Mouse (Mus musculus) kidney, postnatal 36 days (tissue): ENCODE measurements at regions not wholly inside any gene's neighbourhood (a gene's known extent, or its start where the extent isn't known, plus 50 kb on each side); places are given as distances from the start of the nearest gene placed in this dataset.
"Not testable (repeated sequence)": the region's sequence is repeated elsewhere in the genome, so short reads cannot be mapped to it uniquely, and the experiment has no call there.

ENCODE experiments used
- DNase-seq, 2 experiments: peaks; one replicate each; pipeline ENCODE4 v3.0.0; 2021 to 2022; ENCODE audit warnings: mixed read lengths in 2 of 2

- DNase-seq, result not testable (repeated sequence)
These were observed 54.0 kb upstream of the Krba1 start for GRCm38 (mm10) chr6:48341367-48341766.

DNA sequence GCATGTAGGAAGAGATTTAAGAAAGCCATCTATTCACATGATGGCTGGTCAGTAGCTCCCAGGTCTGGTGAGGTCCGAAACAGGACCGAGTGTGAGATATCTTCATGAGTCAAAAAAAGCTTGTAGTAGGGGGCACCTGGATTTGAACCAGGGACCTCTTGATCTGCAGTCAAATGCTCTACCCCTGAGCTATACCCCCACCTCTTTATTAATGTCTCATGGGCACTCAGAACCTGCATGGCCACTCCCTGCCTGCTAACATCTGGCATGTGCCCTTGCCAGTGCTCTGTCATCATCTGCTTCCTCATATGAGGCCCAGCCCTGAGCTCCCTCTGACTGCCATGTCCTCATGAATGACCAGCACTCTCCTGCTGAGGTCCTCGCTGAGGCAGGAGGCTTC lies 58.4 kb upstream of the Krba1 start:
- not testable (repeated sequence) for DNase-seq

- DNase-seq, result peak; percentile 1 to 3
These were observed 107.4 kb upstream of the Krba1 start for GRCm38 (mm10) chr6:48288011-48288410.

GRCm38 (mm10) chr6:48279646-48280045 lies 115.7 kb upstream of the Krba1 start:
- DNase-seq, result not testable (repeated sequence)

GRCm38 (mm10) chr6:48261563-48261962 lies 133.8 kb upstream of the Krba1 start:
- not testable (repeated sequence) for DNase-seq

DNA sequence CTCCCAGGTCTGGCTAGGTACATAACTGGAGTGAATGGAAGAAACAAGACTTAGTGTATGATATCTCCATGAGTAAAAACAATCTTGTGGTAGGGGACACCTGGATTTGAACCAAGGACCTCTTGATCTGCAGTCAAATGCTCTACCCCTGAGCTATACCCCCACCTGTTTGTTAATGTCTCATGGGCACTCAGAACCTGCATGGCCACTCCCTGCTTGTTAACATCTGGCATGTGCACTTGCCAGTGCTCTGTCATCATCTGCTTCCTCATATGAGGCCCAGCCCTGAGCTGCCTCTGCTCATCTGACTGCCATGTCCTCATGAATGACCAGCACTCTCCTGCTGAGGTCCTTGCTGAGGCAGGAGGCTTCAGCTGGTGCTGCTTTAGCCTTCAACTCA lies 142.4 kb upstream of the Krba1 start:
- DNase-seq, result not testable (repeated sequence)

- no peak for DNase-seq
These were observed 143.4 kb upstream of the Krba1 start for GRCm38 (mm10) chr6:48251954-48252353.

DNA sequence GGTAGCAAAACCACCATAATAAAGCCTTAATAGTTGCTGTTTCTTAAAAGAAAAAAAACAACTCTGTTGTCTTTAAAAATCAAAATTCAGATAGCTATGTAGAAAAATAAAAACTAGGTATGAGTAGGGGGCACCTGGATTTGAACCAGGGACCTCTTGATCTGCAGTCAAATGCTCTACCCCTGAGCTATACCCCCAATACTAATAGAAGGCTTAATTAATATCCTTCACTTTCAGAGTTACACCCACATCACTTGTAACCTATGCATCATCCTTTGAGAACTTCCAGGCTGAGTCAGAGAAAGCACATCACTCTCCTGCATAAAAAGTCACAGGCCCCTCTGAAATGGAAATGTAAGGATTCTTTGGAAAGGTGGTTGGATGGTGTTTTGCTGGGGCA lies 151.2 kb upstream of the Krba1 start:
- not testable (repeated sequence) for DNase-seq

DNA sequence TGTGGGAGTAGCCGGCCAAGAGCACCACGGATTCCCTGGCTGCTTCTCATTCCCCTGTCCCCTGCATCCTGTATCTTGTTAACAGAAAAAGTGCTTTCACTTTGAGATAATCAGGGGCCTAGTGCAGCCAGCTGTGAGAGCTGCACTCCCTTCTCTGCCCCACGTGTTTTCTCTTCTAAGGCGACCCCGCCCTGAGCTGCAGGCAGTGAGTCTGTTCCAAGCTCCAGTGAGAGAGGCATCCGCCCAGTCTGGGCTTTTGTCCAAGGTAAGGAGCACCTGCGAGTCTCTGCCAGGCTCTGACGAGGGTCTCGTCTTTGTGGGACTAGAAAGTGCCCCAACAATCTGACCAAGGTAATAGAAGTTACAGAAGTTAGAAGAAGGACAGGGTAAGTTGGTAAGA lies 141.0 kb upstream of the Zfp746 start:
- DNase-seq, result peak; percentile 38 to 55

DNA sequence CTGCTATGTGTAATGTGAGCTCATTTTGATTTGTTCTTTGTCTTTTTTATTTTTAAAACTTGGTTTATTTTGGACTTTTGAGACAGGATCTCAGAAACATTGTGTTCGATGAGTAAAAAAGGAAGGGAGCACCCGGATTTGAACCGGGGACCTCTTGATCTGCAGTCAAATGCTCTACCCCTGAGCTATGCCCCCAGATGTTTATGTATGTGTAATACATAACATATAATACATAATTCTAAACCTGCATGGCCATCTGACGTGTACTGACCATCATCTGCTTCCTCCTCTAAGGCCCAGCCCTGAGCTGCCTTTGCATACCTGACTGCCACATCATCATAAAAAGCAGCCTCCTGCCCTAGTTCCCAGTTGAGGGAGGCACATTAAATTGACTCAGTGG lies 137.8 kb upstream of the Zfp746 start:
- DNase-seq, result no peak

DNA sequence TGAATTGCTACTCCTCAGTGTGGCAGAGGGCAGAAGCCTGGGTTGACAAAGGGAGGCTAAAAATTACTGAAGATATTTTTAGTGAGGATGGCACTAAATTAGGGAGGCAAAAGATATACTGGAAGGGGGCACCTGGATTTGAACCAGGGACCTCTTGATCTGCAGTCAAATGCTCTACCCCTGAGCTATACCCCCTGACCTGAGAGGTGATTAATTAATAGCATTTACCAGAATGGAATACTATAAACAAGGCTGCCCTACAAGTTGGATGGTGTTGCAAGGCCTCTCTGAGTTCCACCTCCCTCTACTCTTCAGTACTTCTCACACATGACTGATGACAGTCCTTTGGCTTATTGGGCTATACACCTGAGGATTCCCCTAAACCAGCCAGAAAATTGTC lies 136.6 kb upstream of the Zfp746 start:
- DNase-seq, result no peak

GRCm38 (mm10) chr6:48221806-48222205 lies 135.4 kb upstream of the Zfp746 start:
- not testable (repeated sequence) for DNase-seq

DNA sequence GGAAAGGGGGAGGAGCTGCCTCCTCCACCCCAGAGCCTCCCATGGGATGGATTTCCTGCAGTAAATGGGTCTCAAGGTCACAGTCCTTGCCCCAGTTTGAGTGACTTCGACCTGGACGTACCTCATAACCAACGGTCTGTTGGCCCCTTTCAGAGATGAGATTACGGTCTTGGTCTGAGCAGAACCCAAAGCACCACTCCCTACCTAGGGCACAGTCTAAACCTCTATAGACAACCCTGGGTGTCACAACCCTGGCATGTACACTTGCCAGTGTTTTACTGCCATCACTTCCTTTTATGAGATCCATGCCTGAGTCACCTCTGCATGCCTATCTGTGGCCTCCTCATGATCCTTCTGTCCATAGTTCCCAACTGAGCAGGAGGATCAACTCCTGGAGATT lies 128.8 kb upstream of the Zfp746 start:
- no peak for DNase-seq

- no peak for DNase-seq
These were observed 123.3 kb upstream of the Zfp746 start for GRCm38 (mm10) chr6:48209739-48210138.

DNA sequence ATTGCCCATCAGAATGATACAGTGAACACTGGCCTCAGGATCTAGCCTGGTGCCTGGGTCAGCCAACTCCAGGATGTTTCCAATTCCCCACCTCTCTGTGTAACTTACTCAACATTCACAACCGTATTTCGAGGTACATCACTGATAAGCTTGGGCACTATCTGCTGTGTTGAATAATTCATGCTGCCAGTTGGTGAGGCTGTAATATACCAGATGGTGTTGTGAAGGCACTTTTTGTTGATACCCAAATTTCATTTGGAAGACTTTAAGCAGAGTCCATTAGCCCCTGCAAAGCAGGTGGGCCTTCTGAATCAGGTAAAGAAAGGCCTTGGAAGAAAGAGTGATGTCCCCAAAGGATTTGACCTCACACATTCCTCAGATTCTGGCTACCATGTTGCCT lies 122.7 kb upstream of the Zfp746 start:
- no peak for DNase-seq

DNA sequence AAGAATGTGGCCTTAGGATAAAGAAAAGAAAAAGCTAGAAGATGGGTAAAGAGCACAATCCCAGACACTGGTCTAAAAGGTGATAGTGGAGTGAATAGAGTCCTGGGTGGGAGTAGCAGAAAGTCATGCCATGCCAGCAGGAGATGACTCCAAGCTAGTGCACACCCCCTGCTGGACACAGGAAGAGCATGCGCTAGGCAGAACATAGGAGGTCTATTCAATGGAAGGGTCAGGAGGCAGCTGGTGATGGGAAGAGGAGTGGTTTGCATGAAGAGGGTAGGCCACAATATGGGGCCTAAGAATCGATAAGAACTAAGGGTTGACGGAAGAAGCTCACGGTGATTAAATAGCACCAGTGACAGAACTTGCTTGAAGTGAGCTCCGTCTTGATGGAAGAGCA lies 119.3 kb upstream of the Zfp746 start:
- DNase-seq, result no peak

- peak in 1 of 2 experiments; percentile 15 for DNase-seq
These were observed 113.6 kb upstream of the Zfp746 start for GRCm38 (mm10) chr6:48199951-48200350.

DNA sequence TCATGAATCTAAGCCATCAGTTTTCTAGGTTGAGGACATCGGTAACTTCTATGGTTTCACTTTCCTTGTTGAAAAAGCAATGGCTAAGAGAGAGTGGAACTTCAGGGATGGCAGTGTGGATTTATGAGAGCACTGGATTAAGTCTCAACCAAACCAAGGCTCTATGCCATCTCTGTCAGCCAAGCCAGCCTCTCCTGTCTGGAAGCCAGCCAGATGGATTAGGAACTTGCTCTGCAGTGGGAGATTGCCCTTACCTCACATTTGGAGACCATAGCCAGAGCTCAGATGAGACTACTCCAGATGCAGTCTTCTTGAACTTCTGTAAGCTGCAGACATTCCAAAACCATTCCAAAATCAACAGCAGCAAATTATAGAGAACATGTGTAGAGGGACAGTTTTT lies 112.4 kb upstream of the Zfp746 start:
- DNase-seq, result no peak

GRCm38 (mm10) chr6:48197696-48198378 lies 111.4 kb upstream of the Zfp746 start:
- no peak for DNase-seq

DNA sequence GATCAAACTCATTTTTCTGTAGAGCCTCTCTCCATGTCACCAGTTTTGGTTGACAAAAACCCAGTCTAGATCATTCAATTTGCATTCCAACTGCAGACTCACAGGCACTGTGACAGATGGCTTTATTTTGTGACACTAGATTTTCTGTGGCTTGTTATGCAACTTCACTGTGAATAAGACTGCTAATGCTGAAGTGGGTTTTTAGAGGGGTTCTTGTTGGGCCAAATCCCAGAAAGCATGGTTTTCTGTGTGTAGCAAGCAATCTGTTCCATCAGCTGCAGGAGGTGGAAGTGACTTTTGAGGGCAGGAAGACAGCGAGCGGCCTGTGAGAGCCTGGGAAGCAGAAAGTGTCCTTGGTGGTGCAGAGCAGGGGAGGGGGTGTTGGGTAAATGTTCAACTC lies 102.0 kb upstream of the Zfp746 start:
- DNase-seq, result not testable (repeated sequence)

DNA sequence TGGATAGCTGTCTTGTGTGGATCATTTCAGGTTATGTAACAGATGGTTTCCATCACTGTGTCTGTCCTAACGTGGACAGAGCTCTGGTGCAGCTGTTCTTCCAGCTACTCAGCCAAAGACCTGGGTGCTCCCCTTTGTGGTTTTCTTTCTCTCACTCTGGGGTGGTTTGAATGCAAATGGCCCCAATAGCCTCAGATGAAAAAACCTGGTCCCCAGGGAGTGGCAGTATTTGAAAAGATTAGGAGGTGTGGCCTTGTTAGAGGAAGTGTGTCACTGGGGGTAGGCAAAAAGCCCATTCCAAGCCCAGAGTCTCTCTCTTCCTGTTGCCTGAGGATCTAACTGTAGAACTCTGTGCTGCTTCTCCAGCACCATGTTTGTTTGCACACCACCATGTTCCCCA lies 98.9 kb upstream of the Zfp746 start:
- DNase-seq, result no peak

DNA sequence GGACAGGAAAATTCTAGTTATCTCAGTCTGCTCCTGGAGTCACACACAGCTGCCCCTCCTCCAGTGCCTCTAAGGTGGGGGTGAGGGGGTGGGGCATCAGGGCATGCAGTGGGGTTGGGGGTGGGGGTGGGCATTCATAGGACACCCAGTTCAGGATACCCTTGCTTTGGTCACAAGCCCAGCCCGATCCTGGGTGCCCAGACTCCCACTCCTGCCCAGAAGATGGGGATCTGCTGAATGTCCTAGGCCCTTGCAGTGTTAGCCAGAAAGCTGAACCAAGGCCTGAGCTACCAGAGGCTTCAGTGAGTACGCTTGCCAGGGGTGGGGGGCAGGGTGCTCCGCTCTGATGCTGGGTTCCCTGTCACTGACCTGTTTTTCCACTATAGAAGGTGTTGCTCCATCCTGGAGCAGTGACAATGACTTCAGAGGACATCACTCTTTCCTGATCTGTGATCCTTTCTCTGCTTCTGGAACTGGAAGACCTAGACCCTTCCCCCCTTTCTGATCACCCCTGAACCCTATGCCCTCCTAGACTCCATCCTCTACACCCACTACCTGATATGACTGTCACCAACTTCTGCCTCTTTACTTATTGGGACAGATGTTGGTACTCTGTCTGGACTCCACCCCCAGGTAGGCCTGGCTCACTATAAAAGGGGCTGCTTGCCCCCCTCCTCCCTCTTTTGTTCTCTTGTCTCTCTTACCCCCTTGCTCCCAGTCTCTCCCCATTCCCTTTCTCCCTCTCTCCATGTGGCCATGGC lies 92.1 kb upstream of the Zfp746 start:
- DNase-seq, result no peak

GRCm38 (mm10) chr6:48177936-48178335 lies 91.5 kb upstream of the Zfp746 start:
- peak; percentile 70 to 83 for DNase-seq

DNA sequence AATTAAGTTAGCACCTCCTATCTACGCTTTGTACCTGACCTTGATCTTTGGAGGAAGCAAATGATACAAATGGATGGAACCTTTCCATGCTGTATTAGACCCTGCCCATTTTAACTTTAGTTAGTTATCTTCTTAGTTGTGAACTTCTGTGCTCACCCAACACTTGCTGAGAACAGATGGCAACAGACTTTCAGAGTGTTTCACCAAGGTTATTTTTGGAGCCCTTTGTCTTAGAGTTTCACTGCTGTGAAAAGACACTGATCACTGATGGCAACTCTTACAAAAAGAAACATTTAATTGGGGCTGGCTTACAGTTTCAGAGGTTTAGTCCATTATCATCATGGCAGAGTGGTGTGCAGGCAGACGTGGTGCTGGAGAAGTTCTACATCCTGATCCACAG lies 88.8 kb upstream of the Zfp746 start:
- DNase-seq, result no peak
